Mouse (Mus musculus) limb, embryonic 14.5 days (tissue): ENCODE measurements around the gene Nodal. TPM values are rescaled to one million over a fixed set of nuclear protein-coding genes. Genes with fewer than 3 reads are reported as not detected.

Experiments
- ATAC-seq: fragments of 200-750 bp; cut with Nextera tagmentation; 2 replicates; pipeline ENCODE4 v1.8.0; 2017; ENCODE audit warnings: low read depth, moderate number of reproducible peaks, moderate TSS enrichment; ENCODE audit not compliant: low FRiP score
- DNase-seq: peaks from one replicate; pipeline ENCODE4 v3.0.0-alpha.2; 2015; ENCODE audit warnings: low spot score
- H3K27ac ChIP-seq: fragments of 300-500 bp; sonication (generic); replicated peaks from 2 replicates; pipeline ENCODE4 v1.5.1; 2014; ENCODE audit warnings: low read depth, mild to moderate bottlenecking, low read length, moderate library complexity, mixed read lengths
- H3K27me3 ChIP-seq: fragments of 300-500 bp; sonication (generic); 2 replicates; pipeline ENCODE4 v1.6.1; 2014; ENCODE audit warnings: low read length, mixed read lengths; ENCODE audit not compliant: control insufficient read depth, insufficient read depth
- H3K36me3 ChIP-seq: fragments of 300-500 bp; sonication (generic); 2 replicates; pipeline ENCODE4 v1.6.1; 2014; ENCODE audit warnings: mild to moderate bottlenecking, low read length, moderate library complexity, mixed read lengths; ENCODE audit not compliant: control insufficient read depth, insufficient read depth
- H3K4me1 ChIP-seq: fragments of 300-500 bp; sonication (generic); 2 replicates; pipeline ENCODE4 v1.6.1; 2014; ENCODE audit warnings: antibody characterized with exemption, low read length, mixed read lengths; ENCODE audit not compliant: control insufficient read depth, insufficient read depth
- H3K4me2 ChIP-seq: fragments of 300-500 bp; sonication (generic); replicated peaks from 2 replicates; pipeline ENCODE4 v1.6.1; 2014; ENCODE audit warnings: low read depth, mild to moderate bottlenecking, low read length, moderate library complexity; ENCODE audit not compliant: severe bottlenecking
- H3K4me3 ChIP-seq: fragments of 300-500 bp; sonication (generic); replicated peaks from 2 replicates; pipeline ENCODE4 v1.5.1; 2014; ENCODE audit warnings: low read length
- H3K9ac ChIP-seq: fragments of 300-500 bp; sonication (generic); 2 replicates; pipeline ENCODE4 v1.6.1; 2014; ENCODE audit warnings: mild to moderate bottlenecking, low read depth, low read length, moderate library complexity; ENCODE audit not compliant: severe bottlenecking
- H3K9me3 ChIP-seq: fragments of 300-500 bp; sonication (generic); 2 replicates; pipeline ENCODE4 v1.6.1; 2016; ENCODE audit warnings: low read length; ENCODE audit not compliant: control insufficient read depth
- POLR2A ChIP-seq: fragments of 200-500 bp; IDR thresholded peaks from 2 replicates; pipeline ENCODE4 v1.8.0; 2012; ENCODE audit warnings: inconsistent platforms, mild to moderate bottlenecking, moderate library complexity, borderline replicate concordance; ENCODE audit not compliant: insufficient read depth, insufficient read length; ENCODE audit errors: extremely low read depth
- WGBS: fragments of 180-500 bp; shearing (Covaris S2); extraction: QIAGEN DNeasy Blood & Tissue Kit; methylation state at CpG from one replicate; pipeline ENCODE4 v1.1.7; 2014; 5-methylcytosine and 5-hydroxymethylcytosine counted together
- polyA plus RNA-seq, 2 experiments: library from polyadenylated mRNA; depleted of rRNA in 1 of 2; stranded (reverse) in 1 of 2; unstranded in 1 of 2; fragments of >200 nt; fragmentation: Nextera tagmentation in 1 of 2; extraction: Ambion mirVana in 1 of 2; gene quantifications; 2 replicates each; pipeline versions ENCODE4 v1.2.1 to v1.2.3; 2012 to 2014

Gene Nodal
- polyA plus RNA-seq, 2 experiments: 0.16 to 0.19 TPM

GRCm38 (mm10) chr10:61405958-61406357 lies 11.8 kb upstream of the Nodal start:
- WGBS: 8% methylated on average over 10 of the region's 10 CpGs
- Histone ChIP-seq H3K36me3 (no peaks in the 10 kb centered on the region), H3K27ac (no peak overlapping the region), H3K9ac (no peak overlapping the region), H3K9me3 (no peaks in the 10 kb centered on the region), H3K4me2 (no peak overlapping the region), H3K27me3 (peaks cover 7% of the 10 kb centered on the region; the same call in 1 of the 2 replicates), H3K4me1 (no peaks in the 10 kb centered on the region), H3K4me3 (no peak overlapping the region)
- no peak for TF ChIP-seq POLR2A
- no peak for DNase-seq
- ATAC-seq: no peak

- no peak overlapping the region for H3K4me2 ChIP-seq
- H3K9me3 ChIP-seq: no peaks in the 10 kb centered on the region
- no peak for TF ChIP-seq POLR2A
- H3K36me3 ChIP-seq: no peaks in the 10 kb centered on the region
- no peak overlapping the region for H3K4me3 ChIP-seq
- WGBS: 2% methylated on average over 4 of the region's 4 CpGs
- DNase-seq (no peak), ATAC-seq (no peak)
- H3K27me3 ChIP-seq: peaks cover 8% of the 10 kb centered on the region; the same call in 1 of the 2 replicates
- no peak overlapping the region for H3K27ac ChIP-seq
- no peaks in the 10 kb centered on the region for H3K4me1 ChIP-seq
- no peak overlapping the region for H3K9ac ChIP-seq
Observed at GRCm38 (mm10) chr10:61409776-61410175, 8.0 kb upstream of the Nodal start.

- peaks cover 10% of the 10 kb centered on the region; the same call in 1 of the 2 replicates for H3K27me3 ChIP-seq
- WGBS: 33% methylated on average over 9 of the region's 9 CpGs
- no peak for ATAC-seq
Observed at GRCm38 (mm10) chr10:61410193-61410592, 7.6 kb upstream of the Nodal start.

GRCm38 (mm10) chr10:61412910-61413625 lies 4.7 kb upstream of the Nodal start:
- Histone ChIP-seq H3K9me3 (no peaks in the 10 kb centered on the region), H3K27me3 (peaks cover 30% of the 10 kb centered on the region), H3K4me1 (peaks cover 1% of the 10 kb centered on the region; the same call in 1 of the 2 replicates), H3K4me3 (no peak overlapping the region), H3K27ac (no peak overlapping the region), H3K4me2 (no peak overlapping the region), H3K36me3 (no peaks in the 10 kb centered on the region), H3K9ac (no peak overlapping the region)
- no peak for TF ChIP-seq POLR2A
- 39% methylated on average over 21 of the region's 21 CpGs for WGBS
- DNase-seq (no peak), ATAC-seq (no peak)

More at GRCm38 (mm10) chr10:61410193-61410592, 7.6 kb upstream of the Nodal start:
- no peak overlapping the region for H3K9ac ChIP-seq
- no peak overlapping the region for H3K4me3 ChIP-seq
- no peak overlapping the region for H3K4me2 ChIP-seq
- no peak for DNase-seq
- H3K9me3 ChIP-seq: no peaks in the 10 kb centered on the region
- no peaks in the 10 kb centered on the region for H3K36me3 ChIP-seq
- H3K27ac ChIP-seq: no peak overlapping the region
- TF ChIP-seq POLR2A: no peak
- no peaks in the 10 kb centered on the region for H3K4me1 ChIP-seq

- Histone ChIP-seq H3K27ac (no peak overlapping the region), H3K36me3 (no peaks in the 10 kb centered on the region), H3K4me1 (peaks cover 7% of the 10 kb centered on the region; the same call in 1 of the 2 replicates), H3K9me3 (no peaks in the 10 kb centered on the region), H3K27me3 (peaks cover 51% of the 10 kb centered on the region), H3K4me2 (no peak overlapping the region), H3K4me3 (no peak overlapping the region), H3K9ac (no peak overlapping the region)
- DNase-seq (no peak), ATAC-seq (no peak)
- WGBS: 61% methylated on average over 3 of the region's 3 CpGs
- TF ChIP-seq POLR2A: no peak
Observed at GRCm38 (mm10) chr10:61415240-61415639, 2.5 kb upstream of the Nodal start.

GRCm38 (mm10) chr10:61415890-61416289 lies 1.9 kb upstream of the Nodal start:
- ATAC-seq (no peak), DNase-seq (no peak)
- Histone ChIP-seq H3K9me3 (no peaks in the 10 kb centered on the region), H3K27me3 (peaks cover 54% of the 10 kb centered on the region), H3K4me3 (no peak overlapping the region), H3K27ac (no peak overlapping the region), H3K9ac (no peak overlapping the region), H3K36me3 (no peaks in the 10 kb centered on the region), H3K4me2 (no peak overlapping the region), H3K4me1 (peaks cover 7% of the 10 kb centered on the region; the same call in 1 of the 2 replicates)
- no peak for TF ChIP-seq POLR2A
- 10% methylated on average over 8 of the region's 8 CpGs for whole genome bisulfite sequencing
